Mouse (Mus musculus) hindlimb bud, embryonic 11.5 days (tissue): Measurements from ENCODE around the gene Rdh9.
"Not testable (repeated sequence)": the region's sequence is repeated elsewhere in the genome, so short reads cannot be mapped to it uniquely, and the experiment has no call there.

Experiments
- DNase-seq: peaks from one replicate; pipeline ENCODE4 v3.0.0-alpha.2; 2012; ENCODE audit warnings: low read depth, low spot score; ENCODE audit errors: extremely low spot score

The Rdh9 gene

GRCm38 (mm10) chr10:127755770-127756468 is 20.3 kb upstream of the Rdh9 start:
- no peak for DNase-seq

GRCm38 (mm10) chr10:127759181-127760110 is 16.7 kb upstream of the Rdh9 start, which contains the start of the genes Rdh1 and Rdh16f1:
TSS of gene Rdh1 (plus strand) at chr10:127759721.
TSS of gene Rdh16f1 (plus strand) at chr10:127759787.
- DNase-seq, result no peak

- not testable (repeated sequence) for DNase-seq
Measured at GRCm38 (mm10) chr10:127762926-127763325, 13.3 kb upstream of the Rdh9 start.

- DNase-seq, result no peak
Measured at GRCm38 (mm10) chr10:127763914-127764680, 12.1 kb upstream of the Rdh9 start.

GRCm38 (mm10) chr10:127766564-127766963 is 9.6 kb upstream of the Rdh9 start:
- no peak for DNase-seq

- not testable (repeated sequence) for DNase-seq
Measured at GRCm38 (mm10) chr10:127782321-127782720, 6.1 kb downstream of the Rdh9 start.

- DNase-seq, result not testable (repeated sequence)
Measured at GRCm38 (mm10) chr10:127785411-127785810, 9.2 kb downstream of the Rdh9 start.

- no peak for DNase-seq
Measured at GRCm38 (mm10) chr10:127799295-127799694, 23.1 kb downstream of the Rdh9 start.

GRCm38 (mm10) chr10:127800891-127801290 is 24.7 kb downstream of the Rdh9 start, which contains the start of gene Rdh16:
TSS of gene Rdh16 (plus strand) at chr10:127801152.
- no peak for DNase-seq

GRCm38 (mm10) chr10:127801612-127802011 is 25.4 kb downstream of the Rdh9 start:
- DNase-seq, result no peak

- no peak for DNase-seq
Measured at GRCm38 (mm10) chr10:127802236-127802635, 26.1 kb downstream of the Rdh9 start.

GRCm38 (mm10) chr10:127804416-127804815 is 28.2 kb downstream of the Rdh9 start:
- no peak for DNase-seq

GRCm38 (mm10) chr10:127815888-127816287 is 39.7 kb downstream of the Rdh9 start:
- no peak for DNase-seq

- DNase-seq, result not testable (repeated sequence)
Measured at GRCm38 (mm10) chr10:127817268-127817910, 41.2 kb downstream of the Rdh9 start.

- DNase-seq, result not testable (repeated sequence)
Measured at GRCm38 (mm10) chr10:127821806-127822205, 45.6 kb downstream of the Rdh9 start.

GRCm38 (mm10) chr10:127825386-127825785 is 49.2 kb downstream of the Rdh9 start:
- no peak for DNase-seq

- no peak for DNase-seq
Measured at GRCm38 (mm10) chr10:127829121-127829520, 52.9 kb downstream of the Rdh9 start.

GRCm38 (mm10) chr10:127834186-127834585 is 58.0 kb downstream of the Rdh9 start:
- DNase-seq, result not testable (repeated sequence)

- no peak for DNase-seq
Measured at GRCm38 (mm10) chr10:127835292-127835691, 59.1 kb downstream of the Rdh9 start.

GRCm38 (mm10) chr10:127837793-127838192 is 61.6 kb downstream of the Rdh9 start:
- not testable (repeated sequence) for DNase-seq
